Mouse (Mus musculus) cerebellum, adult 18-20 months (tissue): ENCODE data around the gene Itgal.
"Not testable (repeated sequence)": the region's sequence is repeated elsewhere in the genome, so short reads cannot be mapped to it uniquely, and the experiment has no call there.

ENCODE experiments used
- DNase-seq, 2 experiments: peaks; one replicate each; pipeline ENCODE4 v3.0.0; 2021

Itgal gene

GRCm38 (mm10) chr7:127343351-127344019, 47.4 kb downstream of the Itgal start:
- peak; percentile 12 to 23 for DNase-seq

GRCm38 (mm10) chr7:127344371-127344770, 48.3 kb downstream of the Itgal start:
- peak; percentile 11 to 14 for DNase-seq

DNA sequence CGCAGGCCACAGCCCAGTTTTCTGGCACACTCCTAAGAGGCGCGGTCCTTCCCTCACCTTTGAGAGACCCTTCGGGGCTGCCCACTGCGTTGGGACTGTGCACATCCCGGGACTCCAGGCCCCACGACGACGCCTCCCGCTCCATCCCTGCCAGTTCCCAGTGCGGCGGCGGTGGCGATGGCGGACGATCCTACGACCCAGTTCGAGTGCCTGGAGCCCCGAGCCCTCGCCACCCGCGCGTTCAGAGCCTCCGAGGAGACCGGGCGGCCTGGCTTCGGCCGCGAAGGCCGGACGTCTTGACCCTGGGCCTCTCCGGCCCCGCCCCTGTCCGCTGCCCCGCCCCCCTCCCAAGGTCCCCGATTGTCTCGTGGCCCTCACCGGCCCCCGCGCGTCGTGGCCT, 49.0 kb downstream of the Itgal start:
- peak in 1 of 2 experiments; percentile 51 for DNase-seq

- DNase-seq = peak; percentile 89 to 96
Measured at GRCm38 (mm10) chr7:127345512-127346325, 49.7 kb downstream of the Itgal start, which contains the start of gene Zfp768. Zfp768 (minus strand) TSS chr7:127345589.

DNA sequence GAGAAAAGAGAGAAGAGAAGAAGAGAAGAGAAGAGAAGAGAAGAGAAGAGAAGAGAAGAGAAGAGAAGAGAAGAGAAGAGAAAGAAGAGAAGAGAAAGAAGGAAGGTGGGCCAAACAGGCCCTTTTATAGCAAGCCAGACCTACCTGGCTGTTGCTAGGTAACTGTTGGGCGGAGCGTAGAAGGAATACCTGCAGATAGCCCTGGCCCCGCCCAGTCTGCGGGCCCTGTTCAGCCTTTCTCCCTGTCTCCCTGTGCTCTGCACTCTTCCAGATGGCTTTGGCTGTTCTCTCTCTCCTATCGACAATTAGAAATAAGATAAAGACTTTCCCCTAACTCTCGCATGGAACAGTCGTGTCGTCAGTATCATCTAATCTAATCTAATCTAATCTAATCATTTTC, 50.6 kb downstream of the Itgal start:
- DNase-seq = peak; percentile 39 to 40

DNA sequence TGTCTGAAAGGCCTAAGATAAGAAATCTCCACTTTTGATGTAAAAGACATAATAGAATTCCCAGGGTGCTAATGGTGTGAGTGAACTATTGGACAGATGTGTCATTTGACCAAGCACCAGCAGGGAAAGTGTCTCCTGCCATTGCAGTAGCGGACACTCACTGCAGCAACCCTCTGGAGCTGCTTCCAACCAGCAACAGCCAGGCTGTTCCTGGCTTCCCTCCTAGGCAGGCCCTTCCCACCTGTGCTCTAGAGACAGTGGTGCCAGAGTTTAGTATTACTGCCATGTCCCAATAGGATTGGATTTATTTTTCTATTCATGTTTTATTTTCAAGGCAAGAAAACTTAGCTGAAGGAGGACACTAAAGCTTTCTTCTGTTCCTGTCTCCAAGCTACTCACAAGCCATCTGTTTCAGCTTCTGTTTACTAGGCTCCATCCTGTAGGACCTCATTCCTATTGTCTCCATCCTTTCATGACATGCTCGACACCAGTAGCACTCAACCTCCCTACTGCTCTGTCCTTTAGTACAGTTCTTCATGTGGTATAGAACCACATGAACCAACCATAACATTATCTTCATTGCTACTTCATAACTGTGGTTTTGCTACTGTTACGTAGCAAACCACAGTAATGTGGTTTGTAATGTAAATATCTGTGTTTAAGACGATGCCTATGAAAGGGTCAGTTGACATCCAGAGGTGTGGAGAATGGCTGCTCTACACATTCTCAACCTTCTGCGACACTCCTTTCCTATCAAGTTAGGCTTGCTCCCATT, 55.4 kb downstream of the Itgal start:
- DNase-seq = no peak

- no peak for DNase-seq
Measured at GRCm38 (mm10) chr7:127355796-127356195, 59.7 kb downstream of the Itgal start.

GRCm38 (mm10) chr7:127357871-127358270, 61.8 kb downstream of the Itgal start:
- DNase-seq = no peak

DNA sequence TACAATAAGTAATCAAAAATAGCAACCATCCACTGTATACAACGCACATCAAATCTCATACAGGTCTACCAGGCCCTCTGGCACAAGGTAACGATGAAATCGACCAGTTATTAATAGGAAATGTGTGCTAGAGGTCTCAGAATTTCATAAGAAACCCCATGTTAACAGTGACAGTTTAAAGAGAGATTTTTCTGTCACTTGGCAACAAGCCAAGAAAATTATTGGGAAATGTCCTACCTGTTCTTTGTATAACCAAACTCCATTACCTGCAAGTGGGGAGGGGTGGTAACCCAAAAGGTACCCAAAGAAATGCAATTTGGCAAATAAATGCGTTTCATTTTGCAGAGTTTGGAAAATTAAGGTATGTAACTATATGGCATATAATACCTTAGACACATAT, 62.4 kb downstream of the Itgal start:
- DNase-seq = no peak

GRCm38 (mm10) chr7:127360265-127360664, 64.2 kb downstream of the Itgal start:
- DNase-seq = no peak

DNA sequence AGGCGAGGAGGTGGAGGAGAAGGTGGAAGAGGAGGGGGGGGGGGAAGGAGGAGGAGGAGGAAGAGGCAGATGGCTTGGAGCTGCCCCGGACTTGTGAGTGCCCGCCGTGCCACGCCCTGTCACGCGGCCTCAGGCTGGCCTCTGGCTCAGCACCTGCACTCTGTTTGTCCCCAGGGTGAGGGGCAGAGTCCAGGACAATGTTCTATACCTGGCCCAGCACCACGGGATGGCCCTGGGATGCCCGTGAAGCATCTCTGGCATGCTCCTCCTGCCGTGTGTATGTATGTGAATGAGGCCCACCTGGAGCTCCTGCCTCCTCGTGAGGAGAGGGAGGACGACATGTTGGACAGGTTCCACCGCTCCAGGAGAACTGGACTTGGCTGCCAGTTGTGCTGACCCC, 65.4 kb downstream of the Itgal start:
- peak in 1 of 2 experiments; percentile 29 for DNase-seq

DNA sequence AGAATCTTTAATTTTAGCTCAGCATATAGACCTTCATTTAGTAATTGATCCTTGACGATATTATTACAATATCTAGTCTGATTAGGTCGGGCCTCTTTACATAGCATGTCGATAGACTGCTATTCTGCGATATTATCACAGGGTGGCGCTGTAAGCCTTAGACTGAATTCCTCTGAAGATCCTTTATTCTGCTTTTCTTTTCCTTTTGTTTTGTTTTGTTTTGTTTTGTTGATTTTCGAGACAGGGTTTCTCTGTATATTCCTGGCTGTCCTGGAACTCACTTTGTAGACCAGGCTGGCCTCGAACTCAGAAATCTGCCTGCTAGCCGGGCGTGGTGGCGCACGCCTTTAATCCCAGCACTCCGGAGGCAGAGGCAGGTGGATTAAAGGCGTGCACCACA, 66.4 kb downstream of the Itgal start:
- peak; percentile 35 to 51 for DNase-seq

DNA sequence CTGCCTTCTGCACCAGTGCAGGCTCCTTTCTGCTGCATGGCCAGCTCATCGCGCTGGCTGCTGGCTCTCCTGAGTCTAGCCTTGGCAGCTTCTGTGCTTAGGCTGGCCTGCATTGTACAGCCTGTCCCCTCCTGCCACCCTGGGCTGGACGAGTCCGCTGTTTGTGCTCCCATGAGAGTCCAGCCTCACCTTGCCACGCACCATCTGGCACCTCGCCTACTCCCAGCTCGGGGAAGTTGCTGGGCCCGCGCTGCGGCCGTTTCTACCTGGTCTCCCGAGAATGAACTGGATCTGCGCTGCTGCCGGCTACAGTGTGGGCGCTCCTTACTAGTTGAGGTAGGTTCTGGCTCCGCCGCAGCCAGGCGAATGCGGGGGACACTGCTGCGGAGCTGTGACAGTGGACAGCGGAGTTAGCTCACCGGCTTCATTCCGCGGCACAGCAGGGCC, 67.4 kb downstream of the Itgal start:
- peak; percentile 72 to 78 for DNase-seq

DNA sequence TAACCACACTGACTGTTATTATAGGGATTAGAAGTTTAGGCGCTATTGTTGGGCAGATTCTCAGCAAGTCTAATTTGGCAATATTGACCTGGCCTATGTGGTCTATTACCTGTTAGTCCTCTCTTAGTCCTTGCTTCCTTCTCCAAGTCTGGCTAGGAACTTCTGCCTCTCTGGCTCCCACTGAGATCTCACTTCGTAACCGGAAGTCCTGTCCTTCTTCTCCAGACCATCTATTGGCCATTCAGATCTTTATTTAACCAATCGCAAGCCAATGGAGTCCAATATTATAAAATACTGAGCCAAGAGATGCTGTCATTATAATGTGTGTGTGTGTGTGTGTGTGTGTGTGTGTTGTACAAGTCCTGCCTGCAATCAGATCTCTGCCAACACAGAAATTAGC, 68.1 kb downstream of the Itgal start:
- peak; percentile 46 to 50 for DNase-seq

- no peak for DNase-seq
Measured at GRCm38 (mm10) chr7:127366249-127366648, 70.2 kb downstream of the Itgal start.

GRCm38 (mm10) chr7:127371213-127371612, 75.2 kb downstream of the Itgal start:
- DNase-seq = no peak

DNA sequence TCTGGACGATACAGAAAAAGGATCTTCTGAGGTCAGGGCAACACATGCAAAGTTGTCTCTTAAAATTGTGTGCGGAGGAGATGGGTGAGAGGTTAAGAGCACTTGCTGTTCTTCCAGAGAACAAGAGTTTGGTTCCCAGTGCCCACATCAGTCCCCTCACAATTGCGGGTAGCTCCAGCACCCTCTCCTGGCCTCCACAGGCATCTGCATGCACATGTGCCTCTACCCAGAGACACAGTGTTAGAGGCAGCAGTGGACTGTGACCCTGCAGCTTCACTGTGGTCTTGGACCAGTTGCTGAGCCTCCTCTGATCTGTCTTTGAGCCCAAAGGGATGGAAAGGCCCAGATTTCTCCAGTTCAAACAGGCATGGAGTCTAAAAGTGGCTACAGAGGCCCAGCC, 75.8 kb downstream of the Itgal start:
- DNase-seq = not testable (repeated sequence)

DNA sequence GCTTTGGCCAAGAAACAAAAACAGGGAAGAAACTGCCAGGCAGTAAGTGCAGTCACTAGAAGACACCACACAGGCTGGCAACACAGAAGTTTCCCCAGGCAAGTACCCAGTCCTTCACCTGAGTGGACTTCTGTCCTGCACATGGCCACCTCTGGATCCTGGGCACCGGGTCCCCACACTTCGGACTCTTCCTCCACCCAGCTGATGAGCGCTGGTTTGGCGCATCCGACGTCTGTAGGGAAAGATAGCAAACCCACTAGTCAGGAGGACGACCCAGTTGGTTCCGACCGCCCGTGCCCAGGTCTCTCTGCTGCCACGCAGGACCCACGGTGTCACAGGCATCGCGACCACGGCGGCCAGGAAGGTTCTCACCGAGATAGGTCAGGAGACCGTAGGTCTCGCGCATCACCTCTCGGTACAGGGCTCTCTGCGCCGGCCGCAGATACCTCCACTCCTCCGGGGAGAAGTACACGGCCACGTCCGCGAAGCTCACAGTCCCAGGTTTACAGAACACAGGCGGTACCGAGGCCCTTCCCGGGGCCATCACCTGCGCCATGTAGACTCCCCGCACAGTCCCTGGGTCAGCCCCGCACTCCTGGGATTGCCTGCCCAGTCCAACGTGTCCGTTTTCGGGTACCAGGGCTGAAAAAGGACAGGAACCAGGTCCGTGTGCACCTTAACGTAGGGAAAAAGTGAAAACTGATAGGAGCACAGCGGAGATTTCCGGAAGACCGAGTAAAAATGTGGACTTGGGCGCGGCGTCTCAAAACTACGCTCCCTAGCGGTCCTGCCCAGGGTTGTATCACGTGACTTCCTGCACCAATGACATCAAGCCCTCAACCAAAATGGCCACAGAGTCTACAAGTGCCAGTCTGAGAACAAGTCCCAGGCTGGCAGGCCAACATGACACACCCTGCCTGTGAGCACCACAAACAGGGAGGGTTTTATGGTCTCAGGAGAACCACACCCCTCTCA, 79.5 kb downstream of the Itgal start, which contains the start of gene Zfp747:
TSS of gene Zfp747 (minus strand) at position 780 of the 975 bp plus-strand sequence.
- DNase-seq = peak; percentile 94 to 95

- DNase-seq = no peak
Measured at GRCm38 (mm10) chr7:127378310-127378921, 82.4 kb downstream of the Itgal start.
